Mouse (Mus musculus) frontal cortex, postnatal 10 days (tissue): ENCODE measurements at regions not wholly inside any gene's neighbourhood (a gene's known extent, or its start where the extent isn't known, plus 50 kb on each side); places are given as distances from the start of the nearest gene placed in this dataset.
A peak's percentile ranks its signal among the peaks of the same experiment; 100 is the strongest.
"Not testable (repeated sequence)": the region's sequence is repeated elsewhere in the genome, so short reads cannot be mapped to it uniquely, and the experiment has no call there.

Source experiments
- DNase-seq, 2 experiments: peaks; one replicate each; pipeline ENCODE4 v3.0.0; 2022; ENCODE audit warnings: low spot score in 2 of 2, mixed read lengths in 1 of 2

DNA sequence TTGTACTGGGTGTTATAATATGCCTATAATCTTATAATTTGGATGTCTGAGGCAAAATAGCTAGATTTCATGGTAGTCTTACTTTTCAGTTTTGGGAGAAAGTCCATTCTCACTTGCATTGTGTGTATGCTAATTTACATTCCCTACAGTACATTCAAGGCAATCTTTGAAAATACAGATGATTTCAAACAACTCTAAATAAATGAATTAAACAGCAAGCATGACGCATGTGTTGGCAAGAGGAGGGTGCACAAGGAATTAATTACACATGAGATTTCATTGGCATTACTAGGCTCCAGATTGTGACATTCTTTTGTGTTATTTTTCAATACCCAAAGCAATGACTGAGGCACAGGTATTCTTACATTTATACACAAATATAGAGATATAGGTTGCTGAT lies 495.2 kb upstream of the Cypt12 start:
- DNase-seq, result no peak

DNA sequence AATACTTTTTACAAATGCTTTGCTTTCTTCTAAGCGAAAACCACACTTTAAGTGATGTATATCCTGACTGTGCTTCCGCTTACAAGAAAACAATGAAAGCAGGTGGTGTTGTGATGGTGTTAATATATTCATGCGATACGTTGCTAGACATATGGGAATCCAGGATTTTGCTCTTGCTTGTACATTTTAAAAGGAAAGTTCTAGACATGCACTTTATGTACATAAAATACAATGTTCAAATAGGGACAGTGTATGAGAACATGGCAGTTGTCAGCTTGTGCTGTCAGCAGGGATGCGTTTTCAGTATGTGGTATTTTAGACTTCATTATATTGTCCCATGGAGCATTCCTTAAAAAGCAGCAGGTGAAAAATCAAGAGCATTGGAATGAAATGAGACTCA lies 487.7 kb upstream of the Cypt12 start:
- DNase-seq, result no peak

DNA sequence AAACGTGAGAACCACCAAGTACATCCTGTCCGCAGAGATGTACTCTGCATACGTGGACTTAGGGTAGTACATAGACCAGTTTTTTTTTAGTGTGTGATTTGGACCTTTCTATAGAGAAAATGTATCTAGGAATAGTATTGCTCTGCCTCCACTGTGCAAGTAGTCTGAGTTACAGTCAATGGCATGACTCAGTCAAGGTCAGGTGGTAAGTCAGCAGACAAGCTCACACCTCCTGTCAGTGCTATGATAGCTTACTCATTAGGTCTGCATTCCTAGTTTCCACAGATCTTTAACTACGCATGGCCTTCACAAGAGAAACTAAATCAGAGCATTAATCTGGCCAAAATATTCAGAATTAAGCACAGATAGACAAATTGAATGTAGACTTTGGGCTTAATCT lies 486.8 kb upstream of the Cypt12 start:
- DNase-seq, result no peak

DNA sequence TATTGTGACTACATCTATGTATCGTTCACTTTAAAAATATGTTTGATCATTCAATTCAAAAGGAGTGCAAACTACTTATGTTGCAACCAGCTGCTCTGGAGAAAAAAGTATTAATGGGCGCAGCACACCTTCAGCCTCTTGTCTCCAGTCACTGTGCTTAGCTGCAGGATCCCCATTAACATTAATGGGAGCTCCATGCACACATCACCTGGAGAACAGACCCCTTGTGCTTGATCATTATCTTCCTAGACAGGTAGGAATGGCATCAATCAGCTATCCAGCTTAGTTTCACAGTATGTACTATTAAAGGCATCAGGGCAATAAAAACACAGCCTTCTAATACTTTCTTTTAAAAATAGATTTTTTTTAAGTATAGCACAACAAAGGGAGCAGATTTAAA lies 474.4 kb upstream of the Cypt12 start:
- no peak for DNase-seq

DNA sequence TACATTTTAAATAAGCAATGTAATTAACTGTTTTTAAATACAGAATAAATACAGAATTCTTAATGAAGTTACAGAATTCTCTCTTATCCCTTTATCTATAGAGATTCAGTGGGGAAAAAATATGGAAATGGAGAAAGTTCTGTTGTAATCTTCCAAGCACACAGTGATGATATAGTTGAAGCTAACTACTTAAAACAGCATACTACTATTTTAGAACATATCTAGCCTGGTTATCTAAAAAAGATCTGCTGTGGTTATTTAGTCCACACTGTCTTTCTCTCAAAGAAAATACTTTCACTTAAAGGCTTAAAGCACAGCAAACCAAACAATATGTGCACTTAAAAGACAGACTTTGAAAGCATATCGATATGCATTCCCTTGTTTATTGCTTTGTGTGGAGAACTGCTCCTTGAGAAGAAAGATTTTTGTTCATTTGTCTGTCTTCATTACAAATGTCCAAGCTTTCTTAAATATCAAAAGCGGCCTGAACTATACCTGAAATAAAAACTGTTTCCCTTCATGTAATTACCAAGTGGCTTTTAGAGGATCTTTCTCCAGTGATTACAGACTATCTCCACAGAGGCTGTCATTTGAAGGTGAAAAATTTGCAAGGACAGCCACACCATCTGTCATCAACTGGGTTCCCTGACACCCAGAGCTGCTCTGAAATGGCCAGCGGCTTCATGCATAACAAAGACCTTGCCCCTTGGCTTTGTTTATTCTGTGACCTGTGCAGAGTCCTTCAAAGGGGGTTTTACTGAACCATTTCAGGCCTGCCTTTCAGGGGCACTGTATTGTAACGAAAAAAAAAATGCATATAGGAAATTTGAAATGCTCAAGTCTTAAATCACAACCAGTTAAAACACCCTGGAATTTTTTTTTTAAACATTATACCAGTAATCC lies 458.7 kb upstream of the Cypt12 start:
- no peak for DNase-seq

DNA sequence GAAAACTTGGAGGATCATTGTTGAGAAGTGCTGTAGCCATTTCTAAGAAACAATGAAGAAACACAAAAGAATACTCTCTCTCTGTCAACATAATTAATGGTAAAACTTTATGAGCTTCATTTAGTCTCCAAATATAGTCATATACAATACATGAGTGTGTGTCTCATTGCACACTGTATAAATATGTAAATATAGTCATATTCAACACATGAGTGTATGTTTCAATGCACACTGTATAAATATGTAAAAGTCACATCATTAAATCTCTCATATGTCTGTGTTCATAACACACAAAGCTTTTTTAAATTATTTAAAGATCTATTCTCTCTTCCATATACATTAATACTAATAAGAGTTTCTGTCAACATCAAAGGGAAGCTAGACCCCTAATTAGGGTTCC lies 457.6 kb upstream of the Cypt12 start:
- no peak for DNase-seq

DNA sequence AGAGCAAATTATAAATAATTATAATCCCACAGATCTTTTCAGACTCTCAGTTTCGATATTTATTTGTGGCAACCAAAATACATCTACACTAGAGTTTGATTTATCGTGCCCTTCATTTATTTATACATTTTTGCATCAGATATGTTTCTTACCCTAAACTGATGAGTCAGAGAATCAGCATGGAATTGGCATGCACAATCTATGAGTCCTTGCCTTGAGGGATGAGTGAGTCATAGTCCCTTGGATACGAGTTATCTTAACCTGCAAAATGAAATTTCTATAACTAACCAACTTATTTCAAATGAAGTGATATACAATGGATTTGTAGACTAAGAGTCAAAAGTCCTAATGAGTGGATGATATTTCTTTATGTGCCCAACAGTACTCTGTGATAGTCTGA lies 449.9 kb upstream of the Cypt12 start:
- DNase-seq, result no peak

DNA sequence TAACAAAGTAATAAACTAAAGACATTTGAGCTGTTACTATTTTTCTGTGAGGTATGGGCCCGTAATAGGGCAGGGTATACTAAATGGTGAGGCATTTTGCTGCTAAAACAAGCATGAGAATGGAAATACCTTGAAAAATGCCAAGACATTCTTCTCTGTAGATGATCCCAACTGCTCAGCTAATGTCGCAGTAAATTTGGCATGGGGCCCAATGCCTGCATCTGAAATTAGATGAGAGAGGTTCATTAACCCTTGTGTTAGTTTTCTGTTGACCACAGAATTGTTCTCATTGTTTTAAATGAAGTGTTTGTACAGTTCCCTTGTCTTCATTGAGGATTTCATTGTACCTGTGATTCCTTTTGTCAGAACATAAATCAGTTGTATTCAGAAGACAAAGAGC lies 446.7 kb upstream of the Cypt12 start:
- no peak for DNase-seq

DNA sequence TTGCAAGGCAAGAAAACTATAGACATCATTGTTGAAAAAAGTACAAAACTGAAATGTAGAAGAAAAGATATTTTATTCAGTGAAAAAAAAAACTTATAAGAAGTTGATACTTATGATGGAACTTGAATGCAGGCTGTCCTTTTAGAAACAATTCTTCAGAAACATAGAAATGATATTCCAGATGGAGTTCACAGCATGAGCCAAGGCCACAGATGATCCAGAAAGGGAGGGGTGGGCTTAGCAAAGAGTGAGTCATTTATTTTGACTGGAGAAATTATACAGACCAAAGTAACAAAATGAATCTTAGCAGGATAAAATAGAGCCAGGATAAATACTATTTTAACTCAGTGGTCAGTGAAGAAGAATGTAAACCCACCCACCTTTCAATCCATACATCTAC lies 406.9 kb upstream of the Cypt12 start:
- DNase-seq, result no peak

DNA sequence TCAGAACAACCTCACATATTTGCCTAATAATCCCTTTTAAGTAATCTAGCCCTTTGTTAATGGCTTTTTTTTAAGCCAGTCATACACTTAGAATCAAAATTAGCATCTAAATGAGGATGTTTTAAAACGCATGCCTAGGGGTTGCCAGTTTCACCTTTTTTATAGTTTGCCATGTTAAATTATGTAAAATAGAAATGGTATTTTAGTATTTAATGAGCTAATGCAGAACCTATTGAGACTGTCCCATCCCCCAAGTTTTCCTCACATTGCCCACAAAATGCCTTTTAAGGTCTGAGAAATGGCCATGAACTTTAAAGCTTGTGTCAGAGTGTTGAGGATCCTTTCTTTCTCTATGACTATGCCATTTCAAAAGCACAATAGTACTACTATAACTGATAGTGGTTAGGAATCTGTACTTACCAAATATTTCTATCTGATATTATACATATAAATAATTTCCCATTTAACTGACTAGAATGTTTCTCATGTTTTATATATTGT lies 400.6 kb upstream of the Cypt12 start:
- DNase-seq, result no peak

DNA sequence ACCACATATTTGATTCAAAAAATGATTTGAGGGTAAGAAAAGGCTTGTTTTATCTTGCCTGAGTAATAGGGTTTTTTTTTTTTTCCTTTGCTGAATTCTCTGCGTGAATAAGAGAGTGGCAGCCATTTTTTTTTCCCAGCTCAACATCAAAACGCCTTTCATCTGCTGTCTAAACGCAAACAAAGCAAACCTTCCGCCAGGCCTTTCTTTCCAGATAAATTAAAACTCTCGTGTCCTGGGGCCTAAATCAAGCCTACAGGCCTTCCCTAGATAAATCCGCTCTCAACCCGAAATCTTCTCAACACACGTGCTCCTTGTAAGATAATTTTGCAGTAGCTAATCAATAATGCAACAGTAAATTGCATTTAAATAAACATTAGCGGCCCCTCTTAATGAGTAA lies 365.7 kb upstream of the Cypt12 start:
- no peak for DNase-seq

DNA sequence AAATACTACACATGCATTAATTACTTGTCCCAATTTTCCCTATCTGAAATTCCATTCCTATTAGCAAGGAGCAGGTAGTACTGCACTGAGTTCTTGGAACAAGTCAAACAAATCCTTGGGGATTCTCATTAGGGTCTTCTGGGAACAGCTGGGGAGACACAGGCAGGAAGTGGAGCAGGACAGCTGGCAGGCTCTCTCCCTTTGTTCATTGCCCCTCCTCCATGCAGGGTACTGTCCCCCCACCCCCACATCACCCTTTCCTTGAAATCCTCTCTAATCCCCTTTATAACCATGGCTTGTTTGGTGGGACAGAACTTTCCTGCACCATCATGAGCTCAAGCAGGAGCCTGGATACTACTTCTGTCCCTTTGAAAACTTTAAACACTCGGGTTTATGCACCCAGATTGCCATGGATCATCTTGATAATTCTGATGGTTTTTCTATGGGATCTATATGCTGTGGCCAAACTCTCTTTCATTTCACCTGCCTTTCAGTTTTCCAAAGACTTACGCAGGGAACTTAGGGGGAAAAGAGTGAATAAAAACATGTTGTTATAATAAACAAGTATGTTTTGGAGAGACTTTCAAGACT lies 358.2 kb upstream of the Cypt12 start:
- DNase-seq, result no peak

DNA sequence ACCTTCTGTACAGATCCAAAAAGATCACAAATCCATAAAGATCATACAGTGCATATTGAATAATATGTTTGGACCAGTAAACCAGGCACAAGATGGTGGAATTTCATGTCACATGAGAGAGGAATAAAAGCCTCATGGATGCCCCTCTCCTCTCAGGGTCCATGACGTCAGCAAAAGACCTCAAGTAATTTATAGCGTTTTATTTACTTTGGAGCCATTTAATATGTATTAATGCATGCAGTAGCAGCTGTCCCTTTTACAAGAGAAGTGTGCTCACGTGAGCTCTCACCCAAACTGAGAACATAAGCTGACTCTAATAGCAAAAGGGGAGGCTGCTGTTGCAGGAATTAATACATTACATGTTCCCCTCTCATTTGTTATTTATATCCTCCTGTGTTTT lies 355.7 kb upstream of the Cypt12 start:
- no peak for DNase-seq

DNA sequence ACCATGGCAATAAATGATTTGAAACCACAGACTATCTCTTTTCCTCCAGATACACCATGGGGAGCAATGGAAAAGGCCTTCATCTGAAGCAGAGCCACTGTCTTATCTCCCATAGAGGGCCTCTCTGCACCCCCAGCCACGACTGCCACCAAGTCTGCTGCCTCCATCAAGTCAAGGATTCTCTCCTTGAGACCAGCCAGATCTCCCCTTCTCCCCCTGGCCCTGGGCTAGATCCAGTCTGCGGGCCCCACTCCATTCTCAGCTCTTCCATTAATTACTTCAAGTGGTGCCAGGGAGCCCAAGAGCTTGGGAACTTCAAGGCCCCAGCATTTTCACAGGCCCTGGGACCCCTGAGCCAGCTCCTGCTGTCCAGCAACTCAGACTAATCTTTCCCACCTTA lies 351.8 kb upstream of the Cypt12 start:
- no peak for DNase-seq

DNA sequence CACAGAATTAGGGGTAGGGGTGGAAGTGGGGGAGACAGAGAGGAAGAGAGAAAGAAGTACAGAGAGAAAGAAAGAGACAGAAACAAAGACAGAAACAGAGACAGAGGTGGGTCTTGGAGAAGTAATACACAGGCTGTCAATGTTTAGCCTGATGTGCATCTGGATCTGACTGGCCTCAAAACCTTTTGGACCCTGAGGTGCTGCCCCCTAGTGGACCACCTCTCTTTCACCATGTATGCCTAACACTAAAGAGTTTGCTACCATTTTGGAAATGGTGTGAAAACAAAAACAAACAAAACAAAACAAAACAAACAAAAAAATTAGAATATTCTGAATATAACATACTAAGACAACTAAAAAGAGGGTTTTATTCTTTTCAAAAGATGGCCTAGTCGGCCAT lies 334.7 kb upstream of the Cypt12 start:
- no peak for DNase-seq

DNA sequence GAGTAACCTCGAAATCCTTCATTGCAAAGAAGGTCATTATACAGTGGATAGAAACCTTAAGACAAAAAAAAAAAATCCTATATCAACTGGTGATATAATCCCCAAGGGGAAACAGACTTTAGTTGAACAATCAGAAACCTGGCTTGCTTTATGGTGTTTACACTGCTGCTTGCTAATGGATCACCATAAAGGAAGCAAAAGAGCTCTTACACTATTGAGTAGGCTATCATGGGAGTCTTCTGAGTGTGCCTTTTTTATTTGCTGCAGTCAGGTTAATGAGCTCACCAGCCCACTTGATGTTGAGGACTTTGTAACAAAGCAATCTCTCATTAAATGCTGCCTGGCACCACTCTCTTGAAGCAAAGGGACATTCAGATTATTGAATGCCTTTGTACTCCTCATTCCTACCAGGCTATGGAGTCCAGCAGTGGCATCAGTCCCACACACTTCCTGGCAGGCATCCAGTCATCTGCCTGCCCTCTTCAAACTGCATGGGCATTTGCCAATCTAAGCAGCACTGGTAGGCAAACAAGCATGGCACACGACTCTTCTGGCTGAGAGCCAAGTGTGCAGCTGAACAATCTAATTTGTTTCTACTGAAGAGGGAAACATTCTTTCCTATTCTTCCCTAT lies 331.7 kb upstream of the Cypt12 start:
- peak; percentile 48 to 61 for DNase-seq

DNA sequence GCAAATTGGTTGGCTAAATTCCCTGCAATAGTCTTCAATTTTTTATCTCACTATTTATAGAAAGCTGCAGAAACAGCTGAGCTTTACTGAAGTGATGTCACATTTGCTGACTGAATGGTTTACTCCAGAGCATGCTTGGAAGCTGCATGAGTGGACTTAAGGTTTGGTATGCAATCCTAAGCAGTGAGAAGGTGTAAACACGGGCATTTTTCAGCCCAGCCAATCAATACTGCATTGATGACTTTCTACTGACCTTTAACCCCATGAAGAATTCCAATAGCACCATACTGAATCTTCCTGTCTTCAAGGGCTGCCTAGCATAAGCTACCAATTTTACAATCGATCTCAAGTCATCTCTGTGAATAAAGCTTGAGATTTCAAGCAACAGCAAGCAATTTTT lies 328.7 kb upstream of the Cypt12 start:
- DNase-seq, result no peak

DNA sequence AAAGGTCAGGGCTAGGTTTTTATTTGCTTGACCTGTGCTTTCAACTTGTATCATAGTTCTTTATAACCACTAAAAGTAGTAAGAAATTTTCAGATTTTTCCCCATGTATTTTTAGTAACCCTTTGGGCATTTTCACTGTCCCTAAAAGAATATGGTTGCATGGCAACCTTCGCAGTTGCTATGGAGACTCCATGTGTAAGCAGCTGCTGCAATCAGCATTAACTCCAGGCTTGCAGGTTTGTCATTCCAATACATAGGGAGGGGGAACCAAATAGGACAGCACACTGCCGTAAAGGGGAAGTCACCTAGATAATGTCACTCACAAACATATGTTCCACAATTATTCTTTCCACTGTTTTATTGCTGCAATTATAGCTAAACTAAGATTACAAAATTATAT lies 328.3 kb upstream of the Cypt12 start:
- DNase-seq, result peak; percentile 54 to 66

DNA sequence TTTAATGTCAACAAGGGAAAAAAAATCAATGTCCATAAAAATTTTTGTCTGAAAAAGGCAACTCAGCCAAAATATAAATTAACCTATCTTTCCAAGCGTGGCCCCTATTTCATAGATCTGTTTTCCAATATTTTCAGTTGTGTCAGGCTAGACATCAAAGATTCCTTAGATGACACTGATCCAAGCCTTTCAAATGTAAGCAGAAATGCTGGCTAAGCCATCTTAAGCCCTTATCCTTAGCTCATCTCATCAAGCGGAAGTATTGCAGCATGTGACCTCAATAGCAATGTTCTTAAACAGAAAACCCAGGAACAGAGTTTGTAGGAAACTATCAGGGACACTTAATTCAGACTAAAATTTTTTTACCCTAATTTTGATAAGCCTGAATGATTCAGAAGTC lies 327.8 kb upstream of the Cypt12 start:
- DNase-seq, result no peak

DNA sequence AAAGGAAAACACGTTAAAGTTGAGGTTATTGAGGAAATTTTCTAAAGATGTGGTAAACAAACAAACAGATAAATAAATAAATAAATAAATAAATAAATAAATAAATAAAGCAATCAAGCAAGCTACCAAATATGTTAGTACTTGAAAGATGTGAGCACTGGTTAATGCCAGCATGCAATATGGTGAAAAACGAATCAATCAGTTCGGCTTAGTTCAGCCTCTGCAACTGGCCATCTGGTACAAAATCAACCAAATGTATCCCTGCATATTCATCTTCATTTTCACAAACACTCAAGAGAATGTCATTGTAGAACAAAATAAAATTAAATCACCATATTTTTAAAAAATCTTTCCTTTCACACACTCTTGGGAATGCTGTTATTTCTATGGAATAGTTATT lies 315.7 kb upstream of the Cypt12 start:
- DNase-seq, result no peak

DNA sequence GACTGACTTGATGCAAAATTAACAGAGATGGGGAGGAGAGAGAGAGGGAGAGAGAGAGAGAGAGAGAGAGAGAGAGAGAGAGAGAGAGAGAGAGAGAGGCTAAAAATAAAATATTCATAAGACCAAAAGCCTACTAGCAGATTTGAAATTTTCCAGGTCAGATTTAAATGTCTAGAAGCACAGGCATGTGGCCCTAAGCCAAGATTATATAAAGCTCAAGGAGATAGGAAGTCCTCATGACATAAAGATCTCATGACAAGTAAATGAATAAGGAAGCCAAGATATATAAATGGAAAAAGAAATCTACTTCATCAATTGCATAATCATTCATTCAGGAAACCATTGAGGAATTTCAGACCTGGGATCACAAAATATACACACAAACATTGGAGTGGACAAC lies 311.9 kb upstream of the Cypt12 start:
- DNase-seq, result no peak

DNA sequence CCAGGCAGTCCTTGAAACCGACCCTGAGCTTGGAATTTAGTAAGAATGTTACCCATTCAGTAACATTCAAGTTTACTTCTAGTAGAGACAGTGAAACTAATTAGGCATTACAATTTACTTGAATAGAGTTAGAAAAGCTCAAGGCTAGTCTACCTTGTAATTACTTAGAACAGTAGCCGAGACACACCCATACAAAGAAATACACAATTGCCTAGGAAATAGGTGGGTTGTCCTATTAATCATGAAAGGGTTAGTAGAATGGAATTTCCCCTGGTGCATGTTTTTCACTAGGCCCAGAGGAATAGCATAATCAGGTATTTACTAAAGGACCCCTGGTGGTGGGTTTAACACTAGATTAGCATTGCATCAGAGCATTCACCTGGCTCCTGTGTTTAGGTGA lies 288.2 kb upstream of the Cypt12 start:
- not testable (repeated sequence) for DNase-seq

DNA sequence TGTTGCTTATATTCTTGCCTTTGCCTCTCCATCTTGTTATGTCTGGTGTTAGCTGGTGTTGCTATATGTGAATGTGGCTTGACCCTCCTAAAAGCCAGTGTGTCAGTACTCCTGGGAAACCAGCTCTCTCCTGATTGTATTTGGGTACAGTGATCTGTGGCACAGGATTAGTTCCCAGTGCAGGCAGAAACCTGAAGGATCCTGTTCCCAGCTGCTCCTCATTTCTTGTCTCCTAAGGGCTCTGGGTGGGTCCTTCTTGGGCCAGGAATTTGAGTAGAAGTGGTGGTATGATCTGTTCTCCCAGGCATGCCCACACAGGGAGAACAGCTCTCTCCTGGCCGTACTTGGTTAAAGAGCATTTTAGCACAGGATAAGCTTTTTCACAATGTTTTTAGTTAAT lies 286.2 kb upstream of the Cypt12 start:
- DNase-seq, result no peak
